Mouse (Mus musculus): ENCODE results near the gene Gm5431. TPM values are rescaled to one million over a fixed set of nuclear protein-coding genes. Genes with fewer than 3 reads are reported as not detected.
"Not testable (repeated sequence)": the region's sequence is repeated elsewhere in the genome, so short reads cannot be mapped to it uniquely, and the experiment has no call there.

The Gm5431 gene
- polyA plus RNA-seq (2012; ENCODE audit: insufficient read depth, insufficient read length, missing spikeins) = not detected in 2 replicates

DNA sequence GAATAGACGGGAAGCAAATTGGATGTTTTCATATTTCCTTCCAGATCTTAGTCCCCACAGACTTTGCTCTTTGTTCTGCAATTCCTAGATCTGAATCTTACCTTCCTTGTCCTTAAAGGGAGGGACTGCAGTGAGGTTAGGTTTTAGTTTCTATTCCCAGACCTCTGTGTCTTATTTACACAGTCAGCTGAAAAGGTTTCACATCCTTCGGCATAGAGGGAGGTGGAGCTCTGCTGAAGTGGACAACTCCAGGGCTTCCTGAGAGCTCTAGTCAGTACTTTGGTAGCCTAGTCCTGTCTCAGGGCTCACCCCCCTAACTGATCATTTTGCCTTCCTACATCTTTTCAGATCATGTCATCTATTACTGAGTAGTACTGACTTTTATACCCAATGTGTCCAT lies at the start of gene Gm5431:
Gene Gm5431, minus strand, starts transcription at position 194 of the 400 bp plus-strand sequence.
- Histone ChIP-seq H3K4me1 (ENCODE audit: control insufficient read depth, insufficient read depth, insufficient read length, low read length) (no peaks in the 10 kb centered on the region), H3K27ac (replicated peaks; ENCODE audit: low read depth, low read length) (peak within 1 kb of the TSS; percentile 57; the same call in 1 of the 2 replicates), H3K4me3 (ENCODE audit: insufficient read depth, low read depth, low read length) (no peak within 1 kb of the TSS)

DNA sequence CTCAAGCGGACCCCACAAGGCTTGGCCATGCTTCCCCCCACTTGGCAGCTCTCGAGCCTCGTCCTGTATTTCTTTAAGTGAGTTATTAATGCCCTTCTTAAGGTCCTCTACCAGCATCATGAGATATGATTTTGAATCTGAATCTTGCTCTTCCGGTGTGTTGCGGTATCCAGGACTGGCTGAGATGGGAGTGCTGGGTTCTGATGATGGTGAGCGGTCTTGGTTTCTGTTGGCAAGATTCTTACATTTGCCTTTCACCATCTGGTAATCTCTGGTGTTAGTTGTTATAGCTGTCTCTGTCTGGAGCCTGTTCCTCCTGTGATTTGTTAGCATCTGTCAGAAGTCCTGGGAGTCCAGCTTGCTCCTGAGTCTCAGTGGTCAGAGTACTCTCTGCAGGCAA lies 44.1 kb upstream of the Gm5431 start, which contains the start of gene Psme2b:
Gene Psme2b, minus strand, starts transcription at position 101 of the 400 bp plus-strand sequence.
- not testable (repeated sequence) for H3K4me3 ChIP-seq (ENCODE audit: insufficient read depth, low read depth, low read length); H3K4me1 ChIP-seq (ENCODE audit: control insufficient read depth, insufficient read depth, insufficient read length, low read length); H3K27ac ChIP-seq (replicated peaks; ENCODE audit: low read depth, low read length)

DNA sequence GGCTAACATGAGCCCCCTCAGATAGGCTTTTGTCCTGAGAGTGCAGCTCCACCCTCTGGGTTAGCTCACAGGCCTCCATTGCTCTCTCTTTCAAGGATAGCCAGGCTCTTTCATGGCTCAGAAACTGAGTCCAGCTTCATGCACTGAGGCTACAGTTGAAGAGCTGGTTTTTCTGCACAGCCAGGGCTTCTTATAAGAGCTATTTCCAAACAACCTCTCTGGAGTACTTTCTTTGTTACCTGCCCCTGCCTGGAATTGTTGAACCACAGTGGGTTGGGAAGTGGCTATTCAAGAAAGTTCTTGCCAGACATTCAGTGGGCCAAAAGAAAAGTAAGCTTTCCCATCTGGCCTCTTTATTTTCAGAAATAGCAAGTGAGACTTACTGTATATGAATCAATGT lies 37.3 kb upstream of the Gm5431 start:
- H3K4me1 ChIP-seq (ENCODE audit: control insufficient read depth, insufficient read depth, insufficient read length, low read length); H3K27ac ChIP-seq (replicated peaks; ENCODE audit: low read depth, low read length); H3K4me3 ChIP-seq (ENCODE audit: insufficient read depth, low read depth, low read length): not testable (repeated sequence)

DNA sequence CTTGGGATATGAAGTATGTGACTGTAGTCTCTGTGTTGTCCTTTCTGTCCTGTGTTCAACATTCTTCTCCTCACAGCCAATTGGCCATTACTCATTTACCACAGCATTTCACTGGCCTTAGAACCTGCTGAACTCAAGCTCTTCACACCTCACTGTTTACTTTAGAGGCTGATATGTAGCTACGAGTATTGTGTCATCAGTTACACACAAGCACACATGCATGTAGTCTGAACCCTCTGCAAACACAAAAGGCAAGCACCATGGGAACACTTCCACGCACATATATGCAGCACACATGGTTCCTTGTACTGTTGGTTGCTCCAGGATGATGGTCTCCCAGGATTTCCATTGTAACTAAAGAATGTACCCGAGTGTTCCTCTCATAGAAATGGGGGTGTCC lies 33.3 kb upstream of the Gm5431 start:
- H3K4me3 ChIP-seq (ENCODE audit: insufficient read depth, low read depth, low read length); H3K27ac ChIP-seq (replicated peaks; ENCODE audit: low read depth, low read length); H3K4me1 ChIP-seq (ENCODE audit: control insufficient read depth, insufficient read depth, insufficient read length, low read length): not testable (repeated sequence)

DNA sequence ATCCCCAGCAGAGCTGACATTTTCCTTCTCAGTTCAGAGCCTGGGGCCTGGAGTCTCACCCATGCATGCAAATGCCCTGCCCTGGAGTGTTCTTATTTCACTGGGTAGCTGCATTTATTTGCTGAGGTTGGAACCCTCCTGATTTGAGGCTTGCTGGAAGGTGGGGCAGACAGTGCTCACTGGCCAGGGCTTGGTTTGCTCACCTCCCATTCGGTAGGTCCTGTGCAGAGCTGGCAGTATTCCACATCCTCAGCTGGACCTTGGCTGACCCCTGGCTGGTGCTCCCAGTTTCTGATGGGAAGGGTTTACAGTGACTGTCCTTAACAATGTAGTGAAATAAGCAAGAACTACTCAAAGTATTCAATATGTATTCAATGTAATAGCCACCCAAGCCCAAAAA lies 31.9 kb upstream of the Gm5431 start:
- H3K4me3 ChIP-seq (ENCODE audit: insufficient read depth, low read depth, low read length); H3K27ac ChIP-seq (replicated peaks; ENCODE audit: low read depth, low read length); H3K4me1 ChIP-seq (ENCODE audit: control insufficient read depth, insufficient read depth, insufficient read length, low read length): not testable (repeated sequence)

DNA sequence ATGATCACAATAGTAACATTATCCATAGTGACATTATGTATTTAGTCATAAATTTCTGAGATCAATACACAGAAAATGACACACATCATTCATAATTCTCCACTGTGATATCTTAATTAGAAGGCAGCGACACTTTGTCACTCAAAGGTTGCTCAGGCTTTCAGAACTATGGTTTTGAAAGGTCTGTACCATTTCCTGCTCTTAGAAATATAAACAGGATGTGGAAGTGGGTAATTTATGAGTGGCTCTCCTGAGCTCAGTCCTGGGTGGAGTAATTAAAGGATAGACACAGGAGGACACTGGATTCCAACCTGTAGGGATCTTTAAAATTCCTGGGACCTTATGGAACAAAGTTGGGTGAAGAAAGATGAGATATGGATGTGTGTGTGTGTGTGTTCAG lies 31.4 kb upstream of the Gm5431 start:
- not testable (repeated sequence) for H3K4me3 ChIP-seq (ENCODE audit: insufficient read depth, low read depth, low read length); H3K4me1 ChIP-seq (ENCODE audit: control insufficient read depth, insufficient read depth, insufficient read length, low read length); H3K27ac ChIP-seq (replicated peaks; ENCODE audit: low read depth, low read length)

DNA sequence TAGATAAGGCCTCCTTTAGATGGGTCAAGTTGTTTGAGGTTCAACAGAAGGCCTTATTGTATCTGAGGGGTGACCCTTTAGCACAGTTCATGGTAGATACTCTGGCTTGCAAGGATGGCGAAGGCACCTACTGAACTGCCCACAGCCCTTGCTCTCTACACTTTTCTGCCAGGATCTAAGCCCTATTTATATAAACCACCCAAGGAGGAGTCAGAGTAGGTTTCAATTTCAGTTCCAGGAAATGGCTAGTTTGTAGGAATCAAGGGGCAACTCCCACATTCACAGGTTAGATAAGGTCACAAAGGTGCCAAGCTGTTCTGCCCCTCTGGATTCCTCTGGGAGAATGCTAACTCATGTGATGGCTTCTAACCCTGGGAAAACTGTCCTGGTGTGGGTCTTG lies 26.1 kb upstream of the Gm5431 start:
- H3K4me1 ChIP-seq (ENCODE audit: control insufficient read depth, insufficient read depth, insufficient read length, low read length); H3K27ac ChIP-seq (replicated peaks; ENCODE audit: low read depth, low read length); H3K4me3 ChIP-seq (ENCODE audit: insufficient read depth, low read depth, low read length): not testable (repeated sequence)

DNA sequence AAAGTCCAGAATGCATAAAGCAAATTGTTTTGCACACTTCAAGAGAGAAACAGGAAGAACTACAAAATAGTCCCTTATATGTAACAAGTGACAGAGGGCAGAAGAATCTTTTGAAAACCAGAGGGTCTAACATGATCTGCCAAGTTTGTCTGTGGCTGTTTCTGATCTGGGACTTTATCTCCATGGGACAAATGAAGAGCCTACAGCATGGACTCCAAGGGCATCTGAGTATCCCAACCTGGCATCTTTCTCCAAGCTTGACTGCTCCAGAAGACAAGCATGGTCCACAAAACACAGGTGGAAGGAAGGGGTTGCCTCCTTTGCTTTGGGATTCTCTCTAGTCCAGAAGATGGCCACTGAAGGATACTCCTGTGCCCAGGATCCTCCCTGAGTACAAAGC lies 24.4 kb upstream of the Gm5431 start:
- not testable (repeated sequence) for H3K4me1 ChIP-seq (ENCODE audit: control insufficient read depth, insufficient read depth, insufficient read length, low read length); H3K4me3 ChIP-seq (ENCODE audit: insufficient read depth, low read depth, low read length)
- peak overlapping the region; percentile 60; the same call in 1 of the 2 replicates for H3K27ac ChIP-seq (replicated peaks; ENCODE audit: low read depth, low read length)

DNA sequence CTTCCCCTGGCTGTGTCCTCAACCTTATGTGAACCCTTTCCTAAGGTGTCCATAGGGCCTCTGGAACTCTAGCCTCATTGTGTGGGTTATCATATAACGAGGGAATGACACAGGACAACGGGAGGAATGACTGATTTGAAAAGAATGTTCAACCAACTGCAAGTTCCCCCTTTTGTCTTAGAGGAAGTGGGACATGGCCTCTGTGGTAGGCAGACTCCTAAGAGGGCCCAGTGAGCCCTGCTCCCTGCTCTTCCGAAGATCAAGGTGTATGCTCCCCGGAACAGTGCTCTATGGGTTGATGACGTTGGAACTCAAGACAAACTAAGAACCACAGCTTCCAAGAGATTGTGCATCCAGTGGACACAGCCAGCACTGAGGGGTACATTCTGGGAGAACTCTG lies 21.8 kb upstream of the Gm5431 start:
- H3K4me1 ChIP-seq (ENCODE audit: control insufficient read depth, insufficient read depth, insufficient read length, low read length); H3K4me3 ChIP-seq (ENCODE audit: insufficient read depth, low read depth, low read length); H3K27ac ChIP-seq (replicated peaks; ENCODE audit: low read depth, low read length): not testable (repeated sequence)

DNA sequence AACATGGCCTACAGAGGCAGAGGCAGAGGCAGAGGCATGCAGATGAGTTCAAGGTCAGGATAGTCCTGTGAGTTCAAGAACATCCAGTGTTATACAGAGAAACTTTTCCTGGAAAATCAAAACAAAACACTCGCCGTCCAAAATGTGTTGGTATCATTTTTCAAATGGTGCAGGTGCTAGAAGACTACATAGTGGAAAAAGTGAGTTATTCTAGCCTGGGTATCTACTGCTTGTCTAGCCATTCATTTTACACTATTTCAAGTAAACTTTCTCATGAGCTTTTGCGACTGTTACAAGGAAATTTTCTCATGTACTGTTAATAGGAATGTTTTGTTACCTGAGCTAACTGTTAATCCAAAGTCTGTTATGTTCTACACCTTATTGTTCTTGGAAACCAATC lies 16.4 kb upstream of the Gm5431 start:
- H3K4me1 ChIP-seq (ENCODE audit: control insufficient read depth, insufficient read depth, insufficient read length, low read length) = no peaks in the 10 kb centered on the region
- no peak overlapping the region for H3K27ac ChIP-seq (replicated peaks; ENCODE audit: low read depth, low read length)
- no peak overlapping the region for H3K4me3 ChIP-seq (ENCODE audit: insufficient read depth, low read depth, low read length)

DNA sequence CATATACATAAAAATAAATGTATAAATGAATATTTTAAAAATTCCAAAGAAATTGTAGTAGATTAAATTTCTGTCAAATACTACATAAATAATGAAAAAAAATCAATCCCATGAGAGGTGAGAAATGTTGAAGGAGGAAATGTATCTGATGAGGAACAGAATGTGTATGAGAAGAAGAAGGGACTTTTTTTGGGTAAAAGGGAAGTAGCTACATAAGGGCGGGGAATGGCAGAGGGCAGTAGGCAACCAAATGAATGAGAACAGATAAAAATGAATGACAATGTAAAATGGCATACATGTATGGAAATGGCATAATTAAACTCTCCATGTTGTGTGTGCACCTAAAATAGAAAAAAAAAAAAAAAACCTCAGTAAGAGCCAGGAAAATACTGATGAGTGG lies 11.6 kb upstream of the Gm5431 start:
- no peaks in the 10 kb centered on the region for H3K4me1 ChIP-seq (ENCODE audit: control insufficient read depth, insufficient read depth, insufficient read length, low read length)

DNA sequence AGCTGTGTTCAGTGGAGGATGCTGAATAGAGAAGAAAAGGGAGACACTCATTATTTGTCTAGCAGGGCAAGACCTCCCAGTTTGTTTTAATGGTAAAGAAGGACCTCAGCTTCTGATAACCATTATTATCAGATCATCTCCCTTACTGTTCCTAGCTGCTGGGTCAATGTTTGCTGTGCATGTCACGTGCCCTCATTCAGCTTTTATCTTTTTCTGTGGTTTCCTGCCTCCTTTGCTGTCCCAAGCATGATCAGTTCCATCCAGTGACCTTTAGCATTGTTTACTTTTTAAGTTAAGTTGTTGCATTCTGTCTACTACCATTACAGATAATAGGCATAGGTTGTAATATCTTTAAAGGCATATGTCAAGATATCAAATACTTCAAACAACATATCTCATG lies 6.4 kb upstream of the Gm5431 start:
- Histone ChIP-seq H3K4me1 (ENCODE audit: control insufficient read depth, insufficient read depth, insufficient read length, low read length) (no peaks in the 10 kb centered on the region), H3K27ac (replicated peaks; ENCODE audit: low read depth, low read length) (no peak overlapping the region), H3K4me3 (ENCODE audit: insufficient read depth, low read depth, low read length) (no peak overlapping the region)

More for the DNA sequence above, 11.6 kb upstream of the Gm5431 start:
- Histone ChIP-seq H3K4me3 (ENCODE audit: insufficient read depth, low read depth, low read length) (no peak overlapping the region), H3K27ac (replicated peaks; ENCODE audit: low read depth, low read length) (no peak overlapping the region)

DNA sequence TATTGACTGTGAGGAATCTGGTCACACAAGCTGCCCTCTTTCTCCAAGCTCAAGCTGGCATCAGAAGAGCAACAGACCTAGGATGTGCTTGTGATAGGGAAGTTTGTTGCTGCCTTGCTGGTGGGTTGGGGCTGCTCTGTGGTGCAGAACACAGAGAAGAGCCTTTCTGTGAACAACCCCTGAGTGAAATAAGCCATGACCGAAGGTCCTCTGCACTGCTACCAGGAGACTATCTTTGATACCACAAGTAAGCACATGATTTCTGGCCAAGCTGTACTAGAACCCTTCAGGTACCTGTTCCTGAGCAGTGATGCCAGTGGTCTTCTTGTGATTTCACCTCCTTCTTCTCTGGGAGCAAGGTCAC lies 465 bp downstream of the Gm5431 start:
- not testable (repeated sequence) for H3K4me1 ChIP-seq (ENCODE audit: control insufficient read depth, insufficient read depth, insufficient read length, low read length); H3K4me3 ChIP-seq (ENCODE audit: insufficient read depth, low read depth, low read length)
- peak overlapping the region; percentile 57; the same call in 1 of the 2 replicates for H3K27ac ChIP-seq (replicated peaks; ENCODE audit: low read depth, low read length)

DNA sequence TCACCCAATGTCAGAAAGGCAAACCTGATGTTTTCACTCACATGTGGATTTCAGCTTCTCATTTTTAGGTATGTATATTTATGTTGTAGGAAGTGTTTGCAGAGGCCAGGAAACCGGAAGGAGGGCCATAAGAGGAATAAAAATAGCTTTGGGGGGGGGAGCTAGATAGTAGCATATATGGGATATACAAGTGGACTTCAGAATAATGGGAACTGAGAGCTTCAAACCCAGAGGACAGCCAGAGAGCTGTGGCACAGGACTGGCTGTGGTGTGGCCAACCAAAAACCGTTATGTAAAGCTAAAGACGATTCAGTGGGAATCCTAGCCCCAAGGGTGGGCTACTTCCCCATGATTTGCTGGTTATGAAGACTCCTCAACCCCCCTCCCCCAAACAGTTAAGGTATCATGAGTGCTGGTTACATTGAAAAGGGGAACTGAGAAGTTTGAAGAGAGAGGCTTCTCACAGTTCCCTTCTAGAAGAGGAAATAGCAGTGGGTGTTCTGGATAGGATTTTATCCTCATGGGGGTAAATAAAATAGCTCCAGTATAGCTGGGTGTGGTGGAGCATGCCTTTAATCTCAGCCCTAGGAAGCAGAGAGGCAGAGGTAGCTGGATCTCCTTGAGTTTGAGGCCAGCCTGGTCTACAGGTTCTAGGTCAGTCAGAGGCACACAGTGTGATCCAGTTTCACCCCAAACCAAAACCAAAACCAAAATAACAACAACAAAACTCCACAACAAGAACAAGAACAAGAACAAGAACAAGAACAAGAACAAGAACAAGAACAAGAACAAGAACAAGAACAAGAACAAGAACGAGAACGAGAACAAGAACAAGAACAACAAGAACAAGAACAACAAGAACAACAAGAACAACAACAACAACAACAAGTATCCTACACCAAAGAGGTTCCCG lies 1.1 kb downstream of the Gm5431 start:
- H3K4me1 ChIP-seq (ENCODE audit: control insufficient read depth, insufficient read depth, insufficient read length, low read length); H3K4me3 ChIP-seq (ENCODE audit: insufficient read depth, low read depth, low read length): not testable (repeated sequence)
- H3K27ac ChIP-seq (replicated peaks; ENCODE audit: low read depth, low read length) = peak overlapping the region; percentile 57; the same call in 1 of the 2 replicates

DNA sequence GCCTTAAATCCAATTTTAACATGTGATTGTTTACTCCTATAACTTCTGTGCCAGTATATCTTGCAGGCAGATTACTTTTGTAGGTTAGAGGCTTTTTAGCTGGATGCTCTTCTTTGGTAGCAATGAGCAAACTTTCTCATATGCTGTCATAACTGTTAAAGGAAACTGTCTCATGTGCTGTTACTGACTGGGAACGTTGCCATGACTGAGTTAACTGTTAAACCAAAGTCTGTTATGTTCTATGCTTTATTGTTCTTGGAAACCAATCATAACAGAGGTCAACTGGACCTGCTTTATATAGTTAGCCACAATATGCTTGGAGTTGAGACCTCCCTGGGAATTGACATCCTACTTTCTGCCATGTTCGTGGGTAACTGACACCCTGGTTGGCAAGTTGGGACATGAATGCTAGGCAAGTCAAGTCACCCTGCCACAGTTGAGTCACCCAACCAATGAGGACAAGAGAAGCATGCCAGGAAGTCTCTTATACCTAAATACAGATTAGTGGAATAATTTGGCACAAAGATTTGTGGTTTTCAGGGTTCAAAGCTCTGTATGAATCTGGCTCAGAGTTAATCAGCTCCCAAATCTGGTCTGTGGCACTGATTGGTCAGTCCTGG lies 3.1 kb downstream of the Gm5431 start:
- Histone ChIP-seq H3K4me3 (ENCODE audit: insufficient read depth, low read depth, low read length) (no peak overlapping the region), H3K27ac (replicated peaks; ENCODE audit: low read depth, low read length) (no peak overlapping the region), H3K4me1 (ENCODE audit: control insufficient read depth, insufficient read depth, insufficient read length, low read length) (no peaks in the 10 kb centered on the region)

DNA sequence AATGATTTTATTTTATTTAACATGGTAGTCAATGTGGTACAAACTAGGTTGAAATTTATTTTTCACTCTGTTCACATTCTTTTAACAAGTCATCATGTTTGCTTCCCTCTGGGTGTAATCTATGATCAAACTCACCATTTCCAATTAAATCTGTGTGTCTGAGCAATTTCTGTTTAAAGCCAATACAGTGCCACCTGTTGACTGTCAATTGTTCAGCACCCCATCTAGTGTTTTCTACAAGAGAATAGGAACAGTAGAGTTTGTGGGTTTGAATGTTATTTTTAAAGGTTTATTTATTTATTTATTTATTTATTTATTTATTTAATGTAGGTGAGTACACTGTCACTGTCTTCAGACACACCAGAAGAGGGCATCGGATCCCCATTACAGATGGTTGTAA lies 25.3 kb downstream of the Gm5431 start:
- Histone ChIP-seq H3K4me1 (ENCODE audit: control insufficient read depth, insufficient read depth, insufficient read length, low read length) (peaks cover 5% of the 10 kb centered on the region; the same call in 1 of the 2 replicates), H3K4me3 (ENCODE audit: insufficient read depth, low read depth, low read length) (no peak overlapping the region), H3K27ac (replicated peaks; ENCODE audit: low read depth, low read length) (no peak overlapping the region)

Data from brown adipose tissue, adult 24 weeks (tissue).